Mouse (Mus musculus) cerebellum, adult (tissue): Measurements from ENCODE around the gene Mdm4.
"Not testable (repeated sequence)": the region's sequence is repeated elsewhere in the genome, so short reads cannot be mapped to it uniquely, and the experiment has no call there.

Source experiments
- ATAC-seq: cut with Nextera tagmentation; 2 replicates; pipeline ENCODE4 v1.9.2; 2017; ENCODE audit warnings: mild to moderate bottlenecking, moderate library complexity, mixed read lengths; ENCODE audit not compliant: insufficient number of reproducible peaks, low FRiP score, low TSS enrichment

Mdm4 gene

DNA sequence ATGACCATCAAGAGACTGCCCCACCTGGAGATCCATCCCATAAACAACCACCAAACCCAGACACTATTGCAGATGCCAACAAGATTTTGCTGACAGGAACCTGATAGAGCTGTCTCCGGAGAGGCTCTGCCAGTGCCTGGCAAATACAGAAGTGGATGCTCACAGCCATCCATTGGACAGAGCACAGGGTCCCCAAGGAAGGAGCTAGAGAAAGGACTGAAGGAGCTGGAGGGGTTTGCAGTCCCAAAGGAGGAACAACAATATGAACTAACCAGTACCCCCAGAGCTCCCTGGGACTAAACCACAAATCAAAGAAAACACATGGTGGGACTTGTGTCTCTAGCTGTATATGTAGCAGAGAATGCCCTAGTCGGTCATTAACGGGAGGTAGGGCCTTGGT is 6.6 kb downstream of the Mdm4 start:
- not testable (repeated sequence) for ATAC-seq

DNA sequence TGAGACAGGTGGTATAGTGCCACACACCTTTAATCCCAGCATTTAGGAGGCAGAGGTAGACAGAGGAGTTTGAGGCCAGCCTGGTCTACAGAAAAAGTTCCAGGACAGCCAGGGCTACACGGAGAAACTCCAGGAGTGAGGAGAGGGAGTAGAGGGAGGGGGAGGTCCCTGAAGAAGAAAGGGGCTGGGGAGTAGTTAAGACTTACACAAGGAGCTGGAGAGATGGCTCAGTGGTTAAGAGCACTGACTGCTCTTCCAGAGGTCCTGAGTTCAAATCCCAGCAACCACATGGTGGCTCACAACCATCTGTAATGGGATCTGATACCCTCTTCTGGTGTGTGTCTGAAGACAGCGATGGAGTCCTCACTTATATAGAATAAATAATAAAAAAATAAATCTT is 8.4 kb downstream of the Mdm4 start:
- not testable (repeated sequence) for ATAC-seq

DNA sequence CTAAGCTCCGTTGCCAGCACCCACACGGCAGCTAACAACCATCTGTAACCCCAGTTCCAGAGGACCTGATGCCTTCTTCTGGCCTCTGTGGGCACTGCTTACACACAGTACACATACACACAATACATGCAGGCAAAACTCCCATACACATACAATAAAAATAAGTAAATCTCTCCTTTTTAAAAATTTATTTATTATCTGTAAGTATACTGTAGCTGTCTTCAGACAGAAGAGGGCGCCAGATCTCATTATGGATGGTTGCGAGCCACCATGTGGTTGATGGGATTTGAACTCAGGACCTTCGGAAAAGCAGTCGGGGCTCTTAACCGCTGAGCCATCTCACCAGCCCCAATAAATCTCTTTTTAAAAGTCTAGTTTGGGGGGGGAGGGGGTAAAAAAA is 9.0 kb downstream of the Mdm4 start:
- no peak for ATAC-seq

DNA sequence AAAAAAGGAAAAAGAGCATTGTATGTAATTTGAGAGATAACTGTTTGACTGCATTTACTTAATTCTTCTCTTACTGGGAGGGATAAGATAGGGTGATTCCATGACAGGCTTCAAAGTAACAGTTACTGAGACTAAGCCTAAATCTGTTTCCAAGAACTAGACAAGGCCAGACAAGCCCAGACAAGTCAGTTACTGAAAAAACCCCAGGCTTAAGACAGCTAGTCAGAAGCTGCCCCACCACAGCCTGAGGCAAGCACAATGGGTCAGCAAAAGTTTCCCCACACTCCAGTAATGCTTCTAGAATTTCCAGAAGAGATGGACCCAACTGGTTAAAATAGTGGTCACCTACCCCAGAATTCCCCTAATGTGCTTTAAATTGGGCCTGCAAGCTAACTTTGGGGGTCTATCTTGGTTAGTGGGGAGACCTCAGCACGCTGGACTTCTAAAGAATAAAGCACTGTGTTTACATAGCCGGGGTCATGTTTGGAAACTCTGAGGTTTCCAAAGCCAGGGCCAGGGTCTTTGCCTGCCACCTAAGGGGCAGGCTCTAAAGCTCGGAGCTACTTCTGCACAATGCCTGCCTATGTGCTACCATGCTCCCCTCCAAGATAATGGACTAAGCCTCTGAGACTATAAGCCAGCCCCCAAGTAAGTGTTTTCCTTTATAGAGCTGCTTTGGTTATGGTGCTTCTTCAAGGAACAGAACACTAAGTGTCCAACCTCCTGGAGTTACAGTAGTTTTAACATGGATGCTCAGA is 10.0 kb downstream of the Mdm4 start:
- ATAC-seq, result no peak

DNA sequence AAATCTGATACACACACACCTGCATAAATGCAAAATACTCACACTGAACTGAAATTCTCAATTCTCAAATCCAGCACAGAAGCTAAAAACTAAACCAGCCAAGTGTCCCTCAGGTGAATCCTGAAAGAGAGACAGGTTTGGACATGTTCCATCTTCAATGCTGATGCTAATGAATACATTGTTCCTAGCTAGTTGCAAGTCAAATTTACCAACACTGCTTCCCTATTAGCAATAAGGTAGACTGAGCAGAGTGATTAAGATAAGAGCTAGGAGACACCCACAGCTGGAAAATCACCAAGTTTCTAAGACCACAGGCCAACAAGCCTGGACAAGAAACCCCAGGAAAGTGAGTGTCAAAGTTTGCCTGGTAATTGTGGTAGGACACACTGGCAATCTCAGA is 11.0 kb downstream of the Mdm4 start:
- no peak for ATAC-seq

DNA sequence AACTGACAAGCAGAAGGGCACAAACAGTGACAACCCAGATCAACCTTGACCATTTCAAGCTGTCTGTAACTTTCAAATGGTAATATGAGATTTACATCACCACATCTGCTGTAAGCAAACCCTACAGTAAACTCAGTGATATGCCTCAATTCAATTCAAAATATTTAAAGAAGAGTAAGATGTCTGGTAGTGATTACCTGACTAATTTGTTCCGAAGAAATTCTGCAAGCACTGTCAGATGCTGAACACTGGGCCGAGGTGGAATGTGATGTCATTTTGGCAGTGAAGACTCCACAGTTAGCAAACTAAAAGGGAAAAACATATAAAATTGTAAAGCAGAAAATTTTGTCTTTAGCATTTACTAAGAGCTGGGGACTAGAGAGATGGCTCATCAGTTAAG is 11.8 kb downstream of the Mdm4 start:
- ATAC-seq, result no peak

DNA sequence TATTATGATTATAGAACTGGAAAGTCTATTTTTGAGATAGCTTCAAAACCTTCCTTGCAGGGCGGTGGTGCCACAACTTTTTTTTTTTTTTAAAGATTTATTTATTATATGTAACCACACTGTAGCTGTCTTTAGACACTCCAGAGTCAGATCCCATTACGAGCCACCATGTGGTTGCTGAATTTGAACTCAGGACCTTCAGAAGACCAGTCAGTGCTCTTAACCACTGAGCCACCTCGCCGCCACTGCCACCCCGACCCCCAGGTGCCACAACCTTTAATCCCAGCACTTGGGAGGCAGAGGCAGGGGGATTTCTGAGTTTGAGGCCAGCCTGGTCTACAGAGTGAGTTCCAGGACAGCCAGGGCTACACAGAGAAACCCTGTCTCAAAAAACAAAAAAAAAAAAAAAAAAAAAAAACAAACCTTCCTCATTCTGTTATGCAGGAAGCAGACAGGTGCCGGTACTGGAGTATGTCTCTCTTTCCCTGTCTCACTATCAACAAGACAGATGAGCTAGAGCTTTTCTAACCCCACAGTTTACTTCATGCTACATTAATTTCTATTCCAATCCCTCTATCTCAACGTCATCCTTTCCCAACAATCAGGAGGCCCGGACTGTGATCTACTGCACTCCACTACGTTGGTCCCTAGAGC is 13.5 kb downstream of the Mdm4 start:
- ATAC-seq, result no peak

DNA sequence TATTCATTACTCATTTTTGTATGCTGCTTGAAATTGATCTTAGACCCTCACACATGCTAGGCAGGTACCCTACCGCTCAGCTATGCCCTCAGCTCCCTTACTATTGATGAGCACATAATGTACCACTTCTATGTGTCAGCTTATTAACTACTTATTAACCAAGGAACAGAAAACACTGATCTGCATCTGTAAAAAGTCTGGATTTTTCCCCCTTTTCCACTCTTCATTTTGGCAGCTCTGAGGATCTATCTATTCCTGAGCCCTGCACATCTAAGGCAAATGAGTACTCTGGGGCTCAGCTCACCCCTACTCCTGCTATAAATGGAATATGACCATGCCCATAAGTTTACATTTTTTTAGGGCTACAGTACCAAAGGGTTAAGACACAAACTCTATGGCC is 16.2 kb downstream of the Mdm4 start:
- no peak for ATAC-seq

DNA sequence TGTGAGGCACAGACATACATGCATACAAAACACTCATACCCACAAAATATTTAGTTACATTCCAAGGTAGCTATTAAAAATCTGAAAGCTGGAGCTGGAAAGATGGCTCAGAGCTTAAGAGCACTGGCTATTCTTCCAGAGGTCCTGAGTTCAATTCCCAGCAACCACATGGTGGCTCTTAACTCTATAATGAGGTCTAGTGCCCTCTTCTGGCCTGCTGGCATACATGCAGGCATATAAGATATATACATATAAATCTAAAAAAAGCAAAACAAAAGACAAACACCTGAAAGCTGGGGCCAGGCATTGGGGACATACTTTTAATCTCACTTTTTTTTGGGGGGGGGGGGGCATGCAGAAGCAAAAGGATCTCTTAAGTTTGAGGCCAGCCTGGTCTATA is 17.0 kb downstream of the Mdm4 start:
- no peak for ATAC-seq

DNA sequence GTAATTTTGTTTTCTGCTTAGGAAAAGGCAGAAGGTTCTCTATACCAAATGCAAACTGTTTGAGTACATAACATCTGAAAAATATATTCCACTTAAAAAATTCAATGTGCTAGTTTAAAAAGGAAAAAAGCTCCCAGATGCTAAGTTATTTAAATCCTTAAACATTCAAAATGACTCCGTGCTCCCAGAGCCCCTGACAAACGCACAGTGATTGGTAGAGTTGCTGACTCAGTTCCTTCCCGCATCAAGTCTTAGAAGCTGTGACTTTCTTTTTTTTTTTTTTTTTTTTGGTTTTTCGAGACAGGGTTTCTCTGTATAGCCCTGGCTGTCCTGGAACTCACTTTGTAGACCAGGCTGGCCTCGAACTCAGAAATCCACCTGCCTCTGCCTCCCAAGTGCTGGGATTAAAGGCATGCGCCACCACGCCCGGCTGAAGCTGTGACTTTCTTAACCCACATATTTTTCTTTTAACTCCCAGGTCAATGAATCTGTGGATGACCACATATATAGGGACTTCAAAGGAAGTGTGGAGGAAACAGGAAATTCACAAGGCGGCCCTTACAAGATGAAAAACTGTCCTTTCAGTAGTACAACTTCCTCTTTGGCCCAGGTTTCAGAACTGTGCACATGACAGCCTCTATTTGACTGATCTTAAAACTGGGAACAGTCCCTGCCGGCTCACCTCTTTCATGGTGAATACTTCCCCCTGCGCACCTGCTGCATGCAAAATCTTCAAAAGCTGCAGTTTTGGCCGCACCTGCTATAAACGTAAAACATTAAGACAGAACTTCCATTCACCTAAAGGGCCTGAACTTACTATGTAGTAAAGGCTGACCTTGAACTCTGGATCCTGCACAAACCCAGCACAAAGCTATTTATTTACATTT is 18.2 kb downstream of the Mdm4 start:
- ATAC-seq, result no peak

DNA sequence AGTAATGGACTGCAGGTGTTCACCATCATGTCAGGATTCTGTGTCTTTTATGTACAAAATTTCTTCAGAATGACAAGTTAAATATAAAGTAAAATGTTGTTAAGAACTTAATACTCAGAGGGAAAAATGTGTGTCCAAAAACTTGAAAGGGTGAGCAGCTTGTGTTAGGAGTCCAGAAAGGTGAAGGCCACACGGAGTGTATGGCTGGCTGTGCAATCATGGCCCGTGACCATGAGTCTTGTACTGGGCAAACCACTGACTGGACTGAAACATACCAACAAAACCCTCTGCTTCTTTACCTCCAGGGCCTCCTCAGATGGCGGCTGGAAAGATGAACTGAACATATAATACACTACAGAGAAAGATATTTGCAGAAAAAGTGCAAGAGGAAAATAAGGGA is 23.8 kb downstream of the Mdm4 start:
- no peak for ATAC-seq

DNA sequence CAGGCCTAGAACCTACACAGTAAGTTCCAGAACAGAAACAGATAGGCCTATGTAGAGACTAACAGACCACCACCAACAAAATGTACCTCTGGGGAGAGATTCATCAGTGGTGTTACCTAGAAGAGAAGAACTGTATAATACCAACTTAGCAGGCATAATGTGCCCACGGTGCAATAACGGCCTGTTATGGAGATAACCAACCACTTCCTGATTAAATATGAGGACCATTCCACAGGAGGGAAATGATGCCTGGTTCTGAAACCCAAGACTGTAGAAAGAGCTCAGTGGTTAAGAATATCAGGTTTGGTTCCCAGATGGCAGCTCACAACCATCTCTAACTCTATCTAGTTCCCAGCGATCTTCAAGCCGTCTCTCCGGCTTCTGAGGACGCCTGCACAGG is 30.0 kb downstream of the Mdm4 start:
- ATAC-seq, result no peak

DNA sequence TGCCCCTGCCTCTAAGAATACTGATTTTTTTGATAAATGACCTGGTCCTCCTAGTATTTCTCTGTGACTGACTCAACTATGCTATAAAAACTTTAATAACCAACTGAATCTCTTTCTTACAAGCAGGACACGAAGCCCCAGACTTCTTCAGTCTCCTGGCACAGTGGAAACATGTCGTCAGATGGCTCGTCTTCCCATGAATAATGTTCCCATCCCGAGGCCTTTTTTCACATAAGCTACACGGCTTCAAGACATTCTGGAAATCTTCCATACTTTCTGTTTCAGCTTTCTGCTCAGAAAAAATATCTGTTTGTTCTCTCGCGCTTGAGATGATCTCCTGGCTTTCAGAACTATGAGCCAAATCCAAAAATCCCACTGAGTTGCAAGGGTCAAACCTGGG is 38.8 kb downstream of the Mdm4 start:
- ATAC-seq, result no peak

DNA sequence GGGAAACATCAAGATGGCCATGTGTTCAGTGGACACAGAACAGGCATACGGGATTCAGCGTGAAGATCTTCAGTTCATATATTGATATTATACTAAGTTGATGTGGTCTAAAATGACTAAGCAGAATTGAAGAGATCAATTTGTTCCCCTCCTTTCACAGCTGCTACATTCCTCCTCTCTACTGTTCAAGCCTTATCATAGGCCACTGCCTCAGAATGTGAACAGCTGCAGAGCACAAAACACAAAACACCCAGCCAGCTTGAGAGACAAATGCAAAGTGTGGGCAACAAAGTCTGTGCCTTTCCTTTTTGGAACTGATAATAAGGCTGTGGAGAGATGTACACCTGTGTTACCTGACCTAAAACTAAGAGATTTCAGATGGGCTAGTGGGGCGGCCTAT is 39.6 kb downstream of the Mdm4 start:
- ATAC-seq, result no peak

DNA sequence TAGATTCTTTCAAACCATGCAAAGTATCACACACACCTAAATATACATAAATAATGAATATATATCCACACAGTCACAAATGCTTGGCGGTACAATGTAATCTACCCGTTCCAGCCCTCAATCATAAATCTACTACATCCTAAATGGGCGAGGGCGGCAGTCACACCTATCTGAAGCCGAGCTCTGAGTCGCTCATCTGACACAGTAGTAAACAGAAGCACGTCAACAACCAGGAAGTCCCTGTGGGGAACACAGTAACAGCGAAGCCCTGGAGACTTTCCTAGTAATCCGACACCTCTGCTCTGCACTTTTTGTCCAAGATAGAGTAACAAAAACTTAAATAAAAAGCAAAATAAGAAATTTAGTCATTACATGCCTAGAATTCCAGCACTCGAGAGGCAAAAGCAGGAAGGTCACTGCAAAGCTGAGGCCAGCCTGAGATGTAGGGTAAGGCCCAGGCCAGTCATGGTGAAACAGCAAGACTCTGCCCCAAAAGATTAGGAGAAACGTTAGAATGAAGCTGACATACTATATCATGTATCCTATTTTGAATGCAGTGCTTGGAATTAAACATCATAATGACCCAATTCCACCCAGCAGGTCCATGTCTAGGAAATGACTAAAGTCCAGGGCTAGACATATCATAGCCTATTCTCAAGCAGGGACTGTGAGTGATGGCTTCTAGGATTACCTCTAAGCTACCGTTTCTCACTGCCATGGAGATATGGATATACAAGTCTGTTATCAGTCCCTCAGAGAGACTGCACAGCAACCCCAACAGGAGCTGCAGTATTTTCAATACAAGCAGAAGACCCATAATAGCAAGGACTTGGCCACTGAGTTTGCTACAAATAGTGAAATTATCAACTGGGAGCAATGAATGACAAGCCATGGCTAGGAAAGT is 41.6 kb downstream of the Mdm4 start:
- not testable (repeated sequence) for ATAC-seq

DNA sequence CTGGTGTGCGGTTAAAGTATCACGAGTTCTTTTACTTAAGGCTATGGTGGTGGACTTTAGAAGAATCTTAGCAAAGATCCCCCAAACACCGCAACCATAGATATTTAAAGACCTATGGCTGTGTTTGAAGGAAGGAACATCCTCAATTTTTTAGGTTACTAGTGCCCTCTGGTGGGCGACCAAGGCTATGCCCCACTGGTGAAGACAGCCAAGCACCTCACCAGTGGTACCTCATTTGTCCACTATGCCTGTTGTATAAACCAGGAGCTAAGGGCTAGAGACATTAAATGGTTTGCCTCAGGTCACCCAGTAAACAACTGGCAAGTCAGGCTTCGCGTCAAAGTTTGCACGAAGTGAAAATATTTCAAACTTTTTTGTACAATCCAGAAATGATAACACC is 47.6 kb downstream of the Mdm4 start:
- ATAC-seq, result peak; percentile 71; the same call in 1 of the 2 replicates

DNA sequence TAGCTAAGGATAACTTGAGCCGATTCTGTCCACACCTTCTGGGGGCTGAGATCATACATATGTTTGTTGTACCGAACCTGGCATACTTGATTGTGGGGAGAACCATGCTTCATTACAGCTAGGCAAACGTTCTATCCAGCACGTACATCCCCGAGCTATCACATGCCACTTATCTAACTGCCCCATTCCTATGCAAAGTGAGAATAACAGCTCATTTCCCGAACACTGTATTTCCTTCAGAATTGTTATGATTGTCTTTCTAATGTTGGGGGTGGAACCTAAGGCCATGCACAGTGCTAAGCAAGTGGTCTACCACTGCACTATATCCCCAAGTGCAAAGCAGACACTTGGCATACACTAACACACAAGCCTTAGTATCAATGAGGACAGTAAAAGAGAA is 49.1 kb downstream of the Mdm4 start:
- no peak for ATAC-seq

DNA sequence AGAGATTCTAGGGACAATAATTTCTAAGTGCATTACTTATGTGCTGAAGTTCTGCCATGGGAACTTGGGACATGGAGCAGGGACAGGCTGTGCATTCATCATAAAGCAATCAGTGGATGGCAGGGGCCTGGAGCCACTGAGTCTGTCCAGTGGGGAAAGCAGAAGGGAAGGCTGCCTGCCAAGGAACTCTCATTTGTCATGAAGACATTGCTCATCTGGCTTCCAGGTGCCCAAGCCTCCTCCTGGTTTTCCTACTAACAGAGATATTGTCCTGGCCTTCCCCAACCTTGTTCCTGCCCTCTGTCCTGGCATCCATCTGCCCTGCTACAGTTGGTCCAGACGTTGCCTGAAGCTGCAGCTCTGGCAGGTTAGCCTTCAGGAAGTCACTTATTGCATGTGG is 53.0 kb downstream of the Mdm4 start:
- no peak for ATAC-seq

DNA sequence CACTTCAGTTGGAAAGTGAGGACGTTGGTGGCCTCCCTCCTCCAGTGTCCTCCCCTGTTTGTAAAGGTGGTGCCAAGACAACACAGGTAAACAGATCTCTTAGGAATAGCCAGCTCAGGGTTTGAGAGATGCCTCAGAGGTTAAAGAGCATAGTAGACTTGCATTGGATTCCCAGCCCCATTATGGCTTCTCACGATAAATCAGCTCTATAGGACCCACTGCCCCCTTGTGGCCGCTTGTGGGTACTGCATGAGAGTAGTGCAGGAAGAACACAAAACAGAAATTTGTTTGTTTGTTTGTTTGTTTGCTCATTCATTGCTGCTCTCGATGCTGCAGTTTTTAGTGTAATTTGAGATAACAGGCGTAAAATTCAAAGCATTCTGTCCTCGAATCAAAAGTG is 61.7 kb downstream of the Mdm4 start:
- ATAC-seq, result no peak

DNA sequence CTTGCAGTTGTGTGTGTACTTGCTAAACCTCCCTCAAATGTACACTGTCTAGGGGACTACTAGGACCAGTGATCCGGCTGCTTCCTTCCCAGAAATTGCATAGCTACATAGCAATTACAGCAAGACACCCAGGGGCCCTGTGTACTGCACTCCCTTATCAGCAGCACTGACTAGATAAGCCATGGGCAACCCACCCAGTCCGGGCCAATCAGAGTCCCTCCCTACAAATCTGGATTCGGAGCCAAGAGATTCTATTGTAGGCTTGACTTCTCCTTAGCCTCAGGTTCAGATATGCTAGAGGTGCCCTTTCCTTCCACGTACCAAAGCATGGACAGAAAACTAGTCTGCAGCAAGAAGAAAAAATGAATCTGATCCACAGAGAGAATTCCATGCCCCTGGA is 65.7 kb downstream of the Mdm4 start:
- no peak for ATAC-seq
